Mouse (Mus musculus) liver, adult 2 months (tissue): ENCODE measurements at regions not wholly inside any gene's neighbourhood (a gene's known extent, or its start where the extent isn't known, plus 50 kb on each side); places are given as distances from the start of the nearest gene placed in this dataset.

Experiments
- CTCF ChIP-seq: fragments of 200-500 bp; IDR thresholded peaks from 2 replicates; pipeline ENCODE4 v1.5.1; 2011; ENCODE audit warnings: low read depth, low read length, control low read depth
- POLR2A ChIP-seq: fragments of 200-500 bp; IDR thresholded peaks from 2 replicates; pipeline ENCODE4 v1.6.1; 2011; ENCODE audit warnings: low read length, control low read depth; ENCODE audit not compliant: insufficient read depth; ENCODE audit errors: extremely low read depth

DNA sequence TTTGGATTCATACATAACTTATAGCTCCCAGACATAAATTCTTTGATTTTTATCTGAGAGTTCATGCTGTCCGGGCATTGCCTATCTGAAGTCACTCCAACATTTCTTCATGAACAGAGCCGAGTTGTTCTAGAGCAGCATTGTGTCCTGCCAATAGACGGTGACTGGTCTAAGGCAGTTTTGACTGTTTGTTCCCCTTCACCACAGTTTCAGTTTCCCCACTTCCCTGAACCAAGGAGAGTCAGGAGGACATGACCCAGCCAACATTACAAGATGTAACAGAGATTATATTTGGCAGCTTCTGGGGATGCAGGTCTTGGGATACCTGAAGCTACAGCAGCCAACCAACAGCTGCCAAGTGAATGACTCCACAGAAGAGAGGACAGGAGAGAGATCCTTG is 154.0 kb upstream of the Arid1b start:
- TF ChIP-seq CTCF (no peak), POLR2A (no peak)
